Mouse (Mus musculus) lung, adult 2 months (tissue): ENCODE measurements around the gene Gpr183. TPM values are rescaled to one million over a fixed set of nuclear protein-coding genes. Genes with fewer than 3 reads are reported as not detected.

Experiments
- DNase-seq: peaks from one replicate; pipeline ENCODE4 v3.0.0; 2022
- H3K4me1 ChIP-seq: fragments of 200-500 bp; 2 replicates; pipeline ENCODE4 v1.6.1; 2011; ENCODE audit warnings: low read length; ENCODE audit not compliant: control insufficient read depth, insufficient read depth
- H3K4me3 ChIP-seq: fragments of 200-500 bp; replicated peaks from 2 replicates; pipeline ENCODE3; 2011; ENCODE audit warnings: low read depth, mild to moderate bottlenecking, control low read depth, low read length; ENCODE audit errors: extremely low read depth
- CTCF ChIP-seq: fragments of 200-500 bp; IDR thresholded peaks from 2 replicates; pipeline ENCODE4 v1.5.1; 2011; ENCODE audit warnings: mild to moderate bottlenecking, low read length, control low read depth; ENCODE audit not compliant: insufficient read depth
- POLR2A ChIP-seq: fragments of 200-500 bp; IDR thresholded peaks from 2 replicates; pipeline ENCODE4 v1.6.1; 2011; ENCODE audit warnings: low read depth, mild to moderate bottlenecking, control low read depth, low read length, borderline replicate concordance; ENCODE audit errors: extremely low read depth
- WGBS: fragments of 180-500 bp; shearing (Covaris S2); methylation state at CpG from one replicate; pipeline ENCODE4 v1.1.7; 2018; 5-methylcytosine and 5-hydroxymethylcytosine counted together
- polyA plus RNA-seq: library from polyadenylated mRNA; depleted of rRNA; stranded (reverse); fragments of >200 nt; gene quantifications from 2 replicates; pipeline ENCODE4 v1.2.3, GENCODE M21; 2012

Gene Gpr183
- polyA plus RNA-seq, 1 experiment: 3.1 TPM

- no peak overlapping the region for H3K4me3 ChIP-seq
- peaks cover 6% of the 10 kb centered on the region for H3K4me1 ChIP-seq
- no peak for DNase-seq
- no peak for TF ChIP-seq POLR2A
- TF ChIP-seq CTCF: no peak
- 75% methylated on average over 8 of the region's 8 CpGs for WGBS
Measured at GRCm38 (mm10) chr14:121936856-121937255, 28.1 kb downstream of the Gpr183 start.

- TF ChIP-seq CTCF (no peak), POLR2A (no peak)
- DNase-seq: no peak
- Histone ChIP-seq H3K4me3 (no peak overlapping the region), H3K4me1 (peaks cover 8% of the 10 kb centered on the region)
- 89% methylated on average over 4 of the region's 4 CpGs for WGBS
Measured at GRCm38 (mm10) chr14:121936356-121936755, 28.6 kb downstream of the Gpr183 start.

GRCm38 (mm10) chr14:121934597-121934946 lies 30.4 kb downstream of the Gpr183 start:
- TF ChIP-seq POLR2A: no peak
- TF ChIP-seq CTCF: no peak

GRCm38 (mm10) chr14:121933906-121934596 lies 30.9 kb downstream of the Gpr183 start:
- H3K4me3 ChIP-seq: no peak overlapping the region
- no peak for TF ChIP-seq POLR2A
- TF ChIP-seq CTCF: no peak
- H3K4me1 ChIP-seq: peaks cover 10% of the 10 kb centered on the region
- DNase-seq: no peak
- 87% methylated on average over 7 of the region's 7 CpGs for WGBS

More at GRCm38 (mm10) chr14:121934597-121934946, 30.4 kb downstream of the Gpr183 start:
- Histone ChIP-seq H3K4me1 (peaks cover 10% of the 10 kb centered on the region), H3K4me3 (no peak overlapping the region)
- WGBS: 77% methylated on average over 5 of the region's 5 CpGs
- DNase-seq: no peak

GRCm38 (mm10) chr14:121932180-121932579 lies 32.8 kb downstream of the Gpr183 start:
- no peak overlapping the region for H3K4me3 ChIP-seq
- TF ChIP-seq POLR2A (no peak), CTCF (no peak)

GRCm38 (mm10) chr14:121931594-121931993 lies 33.4 kb downstream of the Gpr183 start:
- DNase-seq: no peak
- H3K4me1 ChIP-seq: peaks cover 10% of the 10 kb centered on the region
- no peak overlapping the region for H3K4me3 ChIP-seq
- no peak for TF ChIP-seq CTCF
- no peak for TF ChIP-seq POLR2A
- 86% methylated on average over 3 of the region's 3 CpGs for WGBS

More at GRCm38 (mm10) chr14:121932180-121932579, 32.8 kb downstream of the Gpr183 start:
- DNase-seq: no peak
- whole genome bisulfite sequencing: 75% methylated on average over 4 of the region's 4 CpGs
- H3K4me1 ChIP-seq: peaks cover 10% of the 10 kb centered on the region

- no peak for TF ChIP-seq CTCF
- TF ChIP-seq POLR2A: no peak
- DNase-seq: no peak
- 44% methylated on average over 7 of the region's 7 CpGs for WGBS
- H3K4me3 ChIP-seq: no peak overlapping the region
- peaks cover 10% of the 10 kb centered on the region for H3K4me1 ChIP-seq
Measured at GRCm38 (mm10) chr14:121930731-121931383, 34.1 kb downstream of the Gpr183 start.

- 38% methylated on average over 12 of the region's 12 CpGs for WGBS
- H3K4me3 ChIP-seq: no peak overlapping the region
- H3K4me1 ChIP-seq: peaks cover 10% of the 10 kb centered on the region
- no peak for TF ChIP-seq CTCF
- no peak for TF ChIP-seq POLR2A
- no peak for DNase-seq
Measured at GRCm38 (mm10) chr14:121929243-121929951, 35.6 kb downstream of the Gpr183 start.

- TF ChIP-seq CTCF: peak; percentile 39; the same call in 1 of the 2 replicates
- no peak for TF ChIP-seq POLR2A
- no peak overlapping the region for H3K4me3 ChIP-seq
- H3K4me1 ChIP-seq: peaks cover 10% of the 10 kb centered on the region
- 45% methylated on average over 8 of the region's 8 CpGs for WGBS
- DNase-seq: peak; percentile 37
Measured at GRCm38 (mm10) chr14:121928375-121929137, 36.4 kb downstream of the Gpr183 start.
